Mouse (Mus musculus) liver, embryonic 12.5 days (tissue): Measurements from ENCODE around the gene Adam6b. TPM values are rescaled to one million over a fixed set of nuclear protein-coding genes. Genes with fewer than 3 reads are reported as not detected.
"Not testable (repeated sequence)": the region's sequence is repeated elsewhere in the genome, so short reads cannot be mapped to it uniquely, and the experiment has no call there.

Experiments used
- ATAC-seq: fragments of 200-750 bp; cut with Nextera tagmentation; 2 replicates; pipeline ENCODE4 v1.8.0; 2017; ENCODE audit warnings: moderate number of reproducible peaks, mild to moderate bottlenecking, moderate library complexity
- H3K27ac ChIP-seq: fragments of 300-500 bp; sonication (generic); 2 replicates; pipeline ENCODE4 v1.5.1; 2016; ENCODE audit warnings: mild to moderate bottlenecking
- H3K27me3 ChIP-seq: fragments of 300-500 bp; sonication (generic); replicated peaks from 2 replicates; pipeline ENCODE4 v1.6.1; 2016; ENCODE audit warnings: mild to moderate bottlenecking, moderate library complexity
- H3K36me3 ChIP-seq: fragments of 300-500 bp; sonication (generic); 2 replicates; pipeline ENCODE4 v1.6.1; 2016; ENCODE audit warnings: mild to moderate bottlenecking, moderate library complexity
- H3K4me1 ChIP-seq: fragments of 300-500 bp; sonication (generic); 2 replicates; pipeline ENCODE4 v1.6.1; 2016
- H3K4me2 ChIP-seq: fragments of 300-500 bp; sonication (generic); 2 replicates; pipeline ENCODE4 v1.6.1; 2016; ENCODE audit warnings: mild to moderate bottlenecking, moderate library complexity
- H3K4me3 ChIP-seq: fragments of 300-500 bp; sonication (generic); 2 replicates; pipeline ENCODE4 v1.5.1; 2016; ENCODE audit warnings: mild to moderate bottlenecking, moderate library complexity
- H3K9ac ChIP-seq: fragments of 300-500 bp; sonication (generic); 2 replicates; pipeline ENCODE4 v1.6.1; 2016; ENCODE audit warnings: mild to moderate bottlenecking, moderate library complexity
- H3K9me3 ChIP-seq: fragments of 300-500 bp; sonication (generic); replicated peaks from 2 replicates; pipeline ENCODE4 v1.6.1; 2016; ENCODE audit warnings: mild to moderate bottlenecking, moderate library complexity
- WGBS: fragments of 180-500 bp; shearing (Covaris S2); methylation state at CpG from one replicate; pipeline ENCODE4 v1.1.7; 2016; ENCODE audit not compliant: insufficient replicate concordance; 5-methylcytosine and 5-hydroxymethylcytosine counted together
- polyA plus RNA-seq: library from polyadenylated mRNA; unstranded; fragments of >200 nt; fragmentation: Nextera tagmentation; extraction: Ambion mirVana; gene quantifications from 2 replicates; pipeline ENCODE4 v1.2.1, GENCODE M21; 2016

The Adam6b gene
- not detected in 2 replicates for polyA plus RNA-seq

DNA sequence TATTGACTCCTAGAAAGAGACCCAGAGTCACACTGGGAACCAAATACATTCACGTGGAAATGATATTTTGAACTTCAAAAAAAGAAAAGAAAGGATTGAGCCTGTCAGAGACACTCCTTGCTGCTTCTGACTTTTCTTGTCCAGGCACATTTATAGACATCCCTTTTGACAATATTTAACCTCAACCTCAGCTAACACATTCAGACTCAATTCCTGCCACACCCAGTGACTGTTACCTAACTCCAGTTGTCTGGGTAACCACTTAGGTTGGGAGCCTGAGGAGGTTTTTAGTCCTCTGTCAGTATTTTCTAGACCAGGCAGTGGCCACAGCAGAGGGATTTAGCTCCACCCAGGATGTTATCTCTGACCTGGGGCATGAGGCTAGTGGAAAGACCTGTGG lies at the start of gene Adam6b:
Gene Adam6b, plus strand, starts transcription at position 301 of the 400 bp plus-strand sequence.
- H3K36me3 ChIP-seq, H3K4me2 ChIP-seq, H3K27ac ChIP-seq, H3K4me1 ChIP-seq, H3K4me3 ChIP-seq, ATAC-seq, H3K27me3 ChIP-seq, H3K9ac ChIP-seq, H3K9me3 ChIP-seq: not testable (repeated sequence)
- 83% methylated on average over 1 of the region's 1 CpGs for WGBS

DNA sequence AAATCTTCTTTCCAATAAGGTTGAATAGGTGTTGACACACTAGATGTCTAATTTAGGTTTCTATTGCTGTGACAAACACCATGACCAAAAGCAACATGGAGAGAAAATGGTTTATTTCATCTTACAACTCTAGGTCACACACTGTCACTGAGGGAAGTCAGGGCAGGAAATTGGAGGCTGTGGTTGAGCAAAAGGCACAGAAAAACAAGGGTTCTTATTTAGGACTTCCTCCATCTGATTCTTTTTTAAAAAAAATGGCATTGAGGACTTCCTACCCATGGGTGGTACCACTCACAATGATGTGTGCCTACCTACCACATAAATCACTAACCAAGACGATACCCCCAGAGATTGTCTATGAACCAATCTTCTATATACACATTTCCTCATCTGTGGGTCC lies 43.2 kb upstream of the Adam6b start:
- H3K27ac ChIP-seq, result no peak overlapping the region
- no peak overlapping the region for H3K4me3 ChIP-seq
- H3K9ac ChIP-seq, result no peak overlapping the region
- no peak for ATAC-seq
- no peaks in the 10 kb centered on the region for H3K36me3 ChIP-seq
- no peak overlapping the region for H3K4me2 ChIP-seq
- no peaks in the 10 kb centered on the region for H3K4me1 ChIP-seq
- no peaks in the 10 kb centered on the region for H3K9me3 ChIP-seq
- WGBS, result 52% methylated on average over 1 of the region's 1 CpGs
- no peaks in the 10 kb centered on the region for H3K27me3 ChIP-seq

DNA sequence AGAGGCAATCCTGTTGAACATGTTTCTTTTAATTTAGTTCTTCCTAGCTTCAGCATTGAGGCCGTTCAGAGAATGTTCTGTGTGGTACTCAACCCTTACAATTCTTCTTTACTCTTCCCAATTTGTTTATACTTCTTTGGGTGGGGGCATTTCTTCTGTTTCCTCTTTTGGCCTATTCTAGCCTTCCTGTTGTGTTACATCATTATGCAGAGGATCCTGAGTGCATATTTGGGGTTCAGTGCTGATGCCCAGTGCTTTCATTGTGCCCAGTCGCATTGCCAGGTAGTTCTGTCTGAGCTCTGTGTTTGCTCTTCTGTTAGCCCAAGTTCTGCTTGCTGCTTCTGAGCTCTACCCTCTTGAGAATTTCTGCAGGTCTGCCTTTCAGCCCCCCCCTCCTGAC lies 13.1 kb upstream of the Adam6b start:
- Histone ChIP-seq H3K4me2 (no peak overlapping the region), H3K9ac (no peak overlapping the region), H3K27ac (no peak overlapping the region), H3K36me3 (no peaks in the 10 kb centered on the region), H3K4me1 (no peaks in the 10 kb centered on the region), H3K4me3 (no peak overlapping the region), H3K27me3 (no peaks in the 10 kb centered on the region), H3K9me3 (0 out of 2 replicates have a peak, but pooled peaks cover 7% of the 10 kb centered on the region)
- no peak for ATAC-seq
- WGBS, result 52% methylated on average over 2 of the region's 2 CpGs

DNA sequence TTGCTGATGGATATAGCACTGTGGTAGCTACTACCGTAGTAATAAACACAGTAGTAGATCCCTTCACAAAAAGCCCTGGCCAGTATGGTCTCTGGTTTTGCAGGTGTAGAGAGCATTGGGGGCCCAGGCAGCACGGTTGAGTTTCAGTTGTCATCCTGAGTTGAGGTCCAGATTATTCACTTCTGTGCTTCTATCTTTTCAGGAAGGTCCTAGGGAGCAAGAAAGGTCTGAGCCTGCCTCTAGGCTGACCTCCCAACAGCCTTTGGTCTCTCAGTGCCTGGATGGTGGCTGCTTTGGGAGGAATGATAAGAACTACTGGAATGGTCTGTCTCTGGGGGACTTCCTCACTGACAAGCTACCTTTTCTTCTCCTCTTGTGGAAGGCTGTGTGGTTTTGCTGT lies 7.2 kb upstream of the Adam6b start:
- Histone ChIP-seq H3K27ac (no peak overlapping the region), H3K9me3 (no peaks in the 10 kb centered on the region), H3K9ac (no peak overlapping the region), H3K4me3 (no peak overlapping the region), H3K27me3 (no peaks in the 10 kb centered on the region), H3K4me1 (no peaks in the 10 kb centered on the region), H3K36me3 (no peaks in the 10 kb centered on the region), H3K4me2 (no peak overlapping the region)
- WGBS, result 46% methylated on average over 2 of the region's 2 CpGs
- no peak for ATAC-seq

DNA sequence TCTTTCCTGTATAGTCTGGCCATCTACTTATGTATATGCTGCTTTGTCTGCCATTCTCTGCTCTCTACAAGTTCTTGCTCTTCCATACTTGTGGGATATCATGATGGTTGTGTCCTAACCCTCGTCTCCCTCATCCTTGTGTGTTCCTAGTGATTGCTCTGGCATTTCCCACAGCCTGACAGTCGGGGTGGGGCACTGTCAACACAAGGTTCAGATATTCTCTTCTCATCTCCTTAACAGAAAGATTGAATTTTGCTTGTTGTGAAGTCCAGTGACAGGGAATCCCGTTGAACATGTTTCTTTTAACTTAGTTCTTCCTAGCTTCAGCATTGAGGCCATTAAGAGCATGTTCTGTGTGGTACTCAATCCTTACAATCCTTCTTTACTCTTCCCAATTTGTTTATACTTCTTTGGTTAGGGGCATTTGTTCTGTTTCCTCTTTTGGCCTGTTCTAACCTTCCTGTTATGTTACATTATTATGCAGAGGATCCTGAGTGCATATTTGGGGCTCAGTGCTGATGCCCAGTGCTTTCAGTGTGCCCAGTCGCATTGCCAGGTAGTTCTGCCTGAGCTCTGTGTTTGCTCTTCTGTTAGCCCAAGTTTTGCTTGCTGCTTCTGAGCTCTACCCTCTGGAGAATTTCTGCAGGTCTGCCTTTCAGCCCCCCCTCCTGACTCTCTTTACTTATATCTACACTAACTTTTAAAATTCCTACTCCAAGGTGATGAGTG lies 6.5 kb upstream of the Adam6b start:
- WGBS, result 27% methylated on average over 4 of the region's 4 CpGs
- no peak overlapping the region for H3K4me2 ChIP-seq
- H3K36me3 ChIP-seq, result no peaks in the 10 kb centered on the region
- H3K9ac ChIP-seq, result no peak overlapping the region
- H3K27me3 ChIP-seq, result no peaks in the 10 kb centered on the region
- H3K4me3 ChIP-seq, result no peak overlapping the region
- no peaks in the 10 kb centered on the region for H3K4me1 ChIP-seq
- ATAC-seq, result no peak
- H3K27ac ChIP-seq, result no peak overlapping the region
- H3K9me3 ChIP-seq, result no peaks in the 10 kb centered on the region

DNA sequence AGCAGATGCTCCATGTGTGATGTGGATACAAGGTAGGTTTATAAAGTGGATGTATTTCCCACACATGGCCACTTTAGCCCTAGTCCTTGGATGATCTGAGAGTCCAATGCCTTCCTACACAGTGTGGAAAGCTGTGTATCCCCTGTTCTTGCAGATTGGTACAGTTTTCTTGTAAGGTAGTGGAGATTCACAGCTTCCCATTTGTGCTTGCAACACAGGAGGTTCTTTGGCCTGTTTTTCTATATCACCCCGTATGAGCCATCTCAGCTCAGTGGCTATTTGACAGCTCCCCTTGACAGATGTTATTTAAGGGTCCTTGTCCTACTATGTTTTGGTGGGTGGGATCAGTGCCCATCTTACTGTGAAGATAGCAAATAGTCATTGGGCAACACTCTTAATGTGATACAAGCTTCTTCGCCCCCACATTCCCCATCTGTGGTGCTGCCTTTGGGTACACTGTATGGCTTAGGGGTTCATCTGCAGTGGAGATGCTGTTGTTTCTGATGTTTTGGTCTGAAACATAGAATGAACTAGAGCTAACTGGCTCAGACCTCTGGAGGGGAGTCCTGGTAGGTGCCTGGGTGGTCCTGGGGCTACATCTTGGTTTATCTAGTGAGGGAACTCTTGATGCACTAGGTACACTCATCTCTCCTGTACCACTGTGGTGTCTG lies 5.7 kb upstream of the Adam6b start:
- H3K4me1 ChIP-seq, result no peaks in the 10 kb centered on the region
- no peaks in the 10 kb centered on the region for H3K27me3 ChIP-seq
- no peak for ATAC-seq
- no peaks in the 10 kb centered on the region for H3K36me3 ChIP-seq
- H3K27ac ChIP-seq, result no peak overlapping the region
- no peaks in the 10 kb centered on the region for H3K9me3 ChIP-seq
- no peak overlapping the region for H3K4me2 ChIP-seq
- 68% methylated on average over 2 of the region's 2 CpGs for WGBS
- H3K9ac ChIP-seq, result no peak overlapping the region
- H3K4me3 ChIP-seq, result no peak overlapping the region

DNA sequence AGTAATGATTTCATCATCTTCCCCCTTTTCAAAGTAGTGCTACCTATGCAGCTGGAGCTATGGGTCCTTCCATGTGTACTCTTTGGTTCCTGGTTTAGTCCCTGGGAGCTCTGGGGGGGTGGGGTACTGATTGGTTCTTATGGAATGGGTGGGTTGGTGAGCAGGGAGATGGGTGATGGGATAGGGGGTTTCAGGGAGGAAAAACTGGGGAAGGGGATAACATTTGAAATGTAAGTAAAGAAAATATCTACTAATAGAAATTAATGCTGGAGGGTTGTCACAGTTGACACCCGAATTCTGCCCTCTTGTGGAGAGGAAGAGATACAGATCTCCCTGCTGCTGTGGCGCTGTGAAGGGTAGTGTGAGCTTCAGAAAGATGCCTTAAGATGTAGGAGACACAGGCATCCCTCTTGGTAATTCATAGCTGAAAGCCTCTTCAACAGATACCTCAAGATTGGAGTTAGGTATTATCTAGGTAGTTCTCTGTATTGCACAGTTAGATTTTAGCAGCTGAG lies 4.3 kb upstream of the Adam6b start:
- no peak for ATAC-seq
- 21% methylated on average over 2 of the region's 2 CpGs for WGBS
- no peak overlapping the region for H3K4me3 ChIP-seq
- H3K9ac ChIP-seq, result no peak overlapping the region
- H3K4me2 ChIP-seq, result no peak overlapping the region
- no peaks in the 10 kb centered on the region for H3K27me3 ChIP-seq
- no peak overlapping the region for H3K27ac ChIP-seq
- H3K36me3 ChIP-seq, result no peaks in the 10 kb centered on the region
- H3K9me3 ChIP-seq, result no peaks in the 10 kb centered on the region
- H3K4me1 ChIP-seq, result no peaks in the 10 kb centered on the region

DNA sequence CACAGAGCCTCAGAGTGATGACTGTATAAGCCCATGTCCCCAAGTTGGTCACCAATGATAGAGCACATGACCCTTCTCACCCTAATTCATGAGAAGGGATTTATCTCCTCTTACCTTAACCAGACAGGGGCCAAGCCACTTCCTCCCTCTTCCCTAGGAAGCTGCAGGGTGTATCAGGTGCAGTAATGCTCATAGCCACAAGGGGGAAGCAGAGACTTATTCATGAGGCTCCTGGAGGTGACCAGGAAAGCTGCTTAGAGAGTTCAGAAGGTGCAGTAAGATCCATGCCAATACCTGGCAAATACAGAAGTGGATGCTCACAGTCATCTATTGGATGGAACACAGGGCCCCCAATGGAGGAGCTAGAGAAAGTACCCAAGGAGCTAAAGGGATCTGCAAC lies 1.6 kb upstream of the Adam6b start:
- H3K36me3 ChIP-seq, ATAC-seq, H3K9me3 ChIP-seq, H3K27ac ChIP-seq, H3K4me1 ChIP-seq, H3K9ac ChIP-seq, H3K4me2 ChIP-seq, H3K4me3 ChIP-seq, H3K27me3 ChIP-seq: not testable (repeated sequence)

DNA sequence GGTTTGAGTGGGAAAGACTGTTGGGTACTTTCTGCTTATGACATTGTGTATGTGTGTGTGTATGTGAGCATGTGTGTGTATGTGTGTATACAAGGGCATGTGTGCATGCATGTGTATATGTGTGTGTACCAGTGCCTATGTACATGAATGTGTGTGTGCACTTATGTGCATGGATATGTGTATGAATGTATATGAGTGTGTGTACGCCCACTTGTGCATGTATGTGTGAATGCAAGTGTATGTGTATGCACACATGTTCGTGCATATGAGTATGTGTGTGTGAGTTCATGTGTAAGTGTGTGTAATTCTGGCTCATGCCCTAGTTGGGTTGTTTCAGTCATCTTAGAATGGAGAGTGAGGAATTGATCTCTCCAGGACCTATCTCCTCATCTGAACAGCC lies 36.6 kb downstream of the Adam6b start:
- no peaks in the 10 kb centered on the region for H3K4me1 ChIP-seq
- H3K4me3 ChIP-seq, result no peak overlapping the region
- H3K27me3 ChIP-seq, result no peaks in the 10 kb centered on the region
- H3K27ac ChIP-seq, result no peak overlapping the region
- no peaks in the 10 kb centered on the region for H3K36me3 ChIP-seq
- H3K9ac ChIP-seq, result no peak overlapping the region
- H3K4me2 ChIP-seq, result no peak overlapping the region
- no peak for ATAC-seq
- WGBS, result 57% methylated on average over 2 of the region's 2 CpGs
- H3K9me3 ChIP-seq, result no peaks in the 10 kb centered on the region

Other genes with a start within 250 kb of the Adam6b start
- not detected in 2 replicates for gene Adam6a, start 54.4 kb downstream of the Adam6b start, polyA plus RNA-seq